Mouse (Mus musculus) liver, postnatal 0 days (tissue): ENCODE results near the gene Oprm1.

Source experiments
- CTCF ChIP-seq: sonication (generic); IDR thresholded peaks from 2 replicates; pipeline ENCODE4 v1.5.1; 2016; ENCODE audit warnings: antibody characterized with exemption, low read depth
- EP300 ChIP-seq: IDR thresholded peaks from 2 replicates; pipeline ENCODE4 v1.6.1; 2016; ENCODE audit warnings: antibody characterized with exemption, low read depth, mild to moderate bottlenecking

DNA sequence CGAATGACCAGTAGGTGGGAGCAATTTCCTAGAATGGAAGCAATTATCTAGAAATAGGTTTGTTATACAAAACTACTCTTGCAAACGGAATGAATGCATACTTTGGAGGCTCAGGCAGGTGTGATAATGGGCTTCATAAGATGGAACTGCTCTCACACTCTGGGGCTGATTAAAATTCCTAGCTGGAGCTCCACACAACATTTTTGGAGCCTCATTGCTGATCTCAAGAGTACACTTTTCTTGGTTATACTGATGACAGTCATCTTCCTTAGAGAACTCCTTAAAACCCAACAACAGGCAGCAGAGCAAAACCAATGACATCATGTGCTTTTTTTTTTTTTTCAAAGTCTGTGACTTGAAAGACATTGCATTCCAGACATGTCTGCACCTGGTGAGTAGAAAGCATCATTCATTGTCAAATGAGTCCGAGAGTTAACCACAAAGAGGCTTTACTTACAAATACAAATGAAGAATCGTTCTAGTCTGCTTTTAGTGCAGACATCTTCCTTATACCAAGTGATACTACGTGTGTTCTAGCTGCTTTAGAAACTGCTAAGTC, 246.8 kb downstream of the Oprm1 start:
- TF ChIP-seq CTCF (no peak), EP300 (no peak)
